Mouse (Mus musculus) megakaryocyte, embryonic 14.5 days (primary cell): ENCODE results near the gene Agk.

Experiments used
- FLI1 ChIP-seq: IDR thresholded peaks from 2 replicates; pipeline ENCODE4 v1.6.1; 2012; ENCODE audit warnings: low read length, inconsistent platforms, mixed read lengths
- GATA1 ChIP-seq: IDR thresholded peaks from 3 replicates; pipeline ENCODE4 v1.6.1; 2012; ENCODE audit warnings: mixed read lengths, low read length, inconsistent platforms, borderline replicate concordance

DNA sequence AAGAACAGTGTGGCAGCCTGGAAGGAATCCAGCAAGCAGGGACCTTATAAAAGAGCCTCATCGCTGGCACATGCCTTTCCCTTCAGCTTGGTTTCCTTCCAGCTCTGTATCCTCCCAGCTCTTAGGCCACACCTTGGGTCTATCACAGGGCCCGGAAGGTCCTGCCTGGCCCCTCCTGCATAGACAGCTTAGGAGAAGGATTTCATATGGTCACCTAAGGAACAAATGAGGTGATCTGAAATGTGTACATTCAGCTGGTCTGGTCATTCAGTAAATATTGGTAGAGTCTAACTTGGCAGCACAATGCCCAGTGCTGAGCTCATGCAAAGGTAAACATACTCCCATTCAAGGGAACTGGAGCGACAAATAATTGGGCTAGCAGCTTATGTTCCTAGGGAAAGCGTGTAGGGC, 104.6 kb downstream of the Agk start:
- TF ChIP-seq GATA1 (no peak), FLI1 (no peak)
